Comparison of ENCODE assay signal across 11 mouse cellular contexts in the genomic region with DNA sequence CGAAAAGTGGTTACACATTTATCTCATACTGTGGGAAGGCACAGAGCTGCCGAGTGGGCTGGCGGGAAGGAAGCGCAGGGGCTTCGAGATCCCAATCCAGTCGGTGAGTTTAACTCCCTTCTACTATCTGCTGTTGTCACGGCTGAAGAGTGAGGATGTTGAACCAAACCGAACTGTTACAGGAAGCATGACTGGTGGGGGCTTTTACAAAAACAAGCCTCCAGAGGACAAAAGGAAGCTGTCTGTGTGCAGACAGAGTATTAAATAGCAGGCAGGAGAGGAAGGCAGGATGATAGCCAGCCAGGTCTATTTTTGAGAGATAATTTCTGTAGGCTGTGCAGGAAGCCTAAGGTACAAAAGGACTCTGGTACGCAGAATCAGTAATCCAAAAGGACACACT. TPM values are rescaled to one million over a fixed set of nuclear protein-coding genes. Genes with fewer than 3 reads are reported as not detected.
DNase-seq lines count a peak whose midpoint lies in the region; ATAC-seq lines count a peak whose summit lies in the region.
"Had no signal": no experiment of that assay in that cellular context is flagged by ENCODE, and none has a peak within 500 bp of the region (broad histone marks: within the 10 kb centered on the region; RNA-seq: fewer than 3 reads in every experiment).

No protein-coding gene starts in this region.

- no peak overlapping the region for H3K27ac ChIP-seq in kidney, embryonic 15.5 days
- H3K27ac ChIP-seq in heart, embryonic 15.5 days: peak overlapping the region; percentile 31
- H3K27ac ChIP-seq in forebrain, embryonic 15.5 days (replicated peaks): no peak overlapping the region
- H3K27ac ChIP-seq: limb, embryonic 10.5 days had no signal

- peaks cover 5% of the 10 kb centered on the region; the same call in 1 of the 2 replicates for H3K4me1 ChIP-seq in kidney, embryonic 15.5 days
- 0 out of 2 replicates have a peak, but pooled peaks cover 7% of the 10 kb centered on the region for H3K4me1 ChIP-seq in heart, embryonic 15.5 days (replicated peaks)
- H3K4me1 ChIP-seq in forebrain, embryonic 15.5 days: no peaks in the 10 kb centered on the region
- H3K4me1 ChIP-seq: limb, embryonic 10.5 days had no signal

- 45% methylated on average over 9 of the region's 9 CpGs for WGBS in kidney, embryonic 15.5 days
- WGBS in heart, embryonic 15.5 days: 30% methylated on average over 9 of the region's 9 CpGs
- WGBS in forebrain, embryonic 15.5 days: 81% methylated on average over 9 of the region's 9 CpGs

- no peak overlapping the region for H3K9ac ChIP-seq in kidney, embryonic 15.5 days
- no peak overlapping the region for H3K9ac ChIP-seq in heart, embryonic 15.5 days
- no peak overlapping the region for H3K9ac ChIP-seq in forebrain, embryonic 15.5 days (replicated peaks)

- H3K4me2 ChIP-seq in kidney, embryonic 15.5 days: no peak overlapping the region
- no peak overlapping the region for H3K4me2 ChIP-seq in heart, embryonic 15.5 days
- H3K4me2 ChIP-seq in forebrain, embryonic 15.5 days (replicated peaks): no peak overlapping the region

- peak; percentile 32 for DNase-seq in kidney, postnatal 14 days
- DNase-seq in T-cell, adult 2 months (ENCODE audit: low spot score): peak; percentile 45
- no peak for DNase-seq in urinary bladder, postnatal 4 days (ENCODE audit: low spot score in 2 of 2)
- DNase-seq: gastrocnemius, postnatal 10 days had no signal

- H3K4me3 ChIP-seq in kidney, embryonic 15.5 days (replicated peaks): no peak overlapping the region
- H3K4me3 ChIP-seq in heart, embryonic 15.5 days: no peak overlapping the region
- H3K4me3 ChIP-seq in forebrain, embryonic 15.5 days: no peak overlapping the region
- H3K4me3 ChIP-seq: limb, embryonic 10.5 days had no signal

- no peaks in the 10 kb centered on the region for H3K9me3 ChIP-seq in kidney, embryonic 15.5 days (replicated peaks)
- no peaks in the 10 kb centered on the region for H3K9me3 ChIP-seq in heart, embryonic 15.5 days (replicated peaks)
- H3K9me3 ChIP-seq in forebrain, embryonic 15.5 days: no peaks in the 10 kb centered on the region
- H3K9me3 ChIP-seq: G1E; limb, embryonic 10.5 days had no signal

- H3K27me3 ChIP-seq in kidney, embryonic 15.5 days: no peaks in the 10 kb centered on the region
- H3K27me3 ChIP-seq in heart, embryonic 15.5 days: no peaks in the 10 kb centered on the region
- H3K27me3 ChIP-seq in forebrain, embryonic 15.5 days: no peaks in the 10 kb centered on the region

- H3K36me3 ChIP-seq in kidney, embryonic 15.5 days: no peaks in the 10 kb centered on the region
- no peaks in the 10 kb centered on the region for H3K36me3 ChIP-seq in heart, embryonic 15.5 days
- no peaks in the 10 kb centered on the region for H3K36me3 ChIP-seq in forebrain, embryonic 15.5 days
- H3K36me3 ChIP-seq: G1E; limb, embryonic 10.5 days had no signal

- no peak for ATAC-seq in kidney, embryonic 15.5 days (replicated peaks; ENCODE audit: low FRiP score)
- 0 out of 2 replicates have a peak, but pooled peaks have one; percentile 22 for ATAC-seq in heart, embryonic 15.5 days (replicated peaks; ENCODE audit: insufficient number of reproducible peaks, insufficient read depth, low FRiP score, low read depth)
- peak; percentile 81 for ATAC-seq in megakaryocyte progenitor cell, adult 5-6 weeks (replicated peaks; ENCODE audit: poor library complexity)
- no peak for ATAC-seq in forebrain, embryonic 15.5 days (replicated peaks)
- ATAC-seq: hindbrain, embryonic 16.5 days had no signal

RNA-seq across cellular contexts. Expression of a gene that starts 46.3 kb away (rescaled TPM):
- 2.4 and 2.7 TPM in 2 replicates for polyA plus RNA-seq in kidney, embryonic 15.5 days (2015; fragmentation: Nextera tagmentation; extraction: Ambion mirVana)
- 3.4 and 3.8 TPM in 2 replicates for polyA plus RNA-seq in heart, embryonic 15.5 days (2015; fragmentation: Nextera tagmentation; extraction: Ambion mirVana)
- total RNA-seq in megakaryocyte progenitor cell, adult 5-6 weeks (2015): not detected in 2 replicates
- under 0.01 TPM in 1 of 2 replicates, not detected in the other for total RNA-seq in megakaryocyte progenitor cell, adult 5-6 weeks (2017)
- polyA plus RNA-seq in forebrain, embryonic 15.5 days (2015; fragmentation: Nextera tagmentation; extraction: Ambion mirVana): 0.14 and 0.15 TPM in 2 replicates
- polyA plus RNA-seq: G1E had no signal

Comparison
In these comparisons a context has a peak if more than half of its experiments do, and no peak if none do; other contexts are left out.
1. DNase-seq: peak in kidney, postnatal 14 days (single experiment) and T-cell, adult 2 months (single experiment); none in urinary bladder, postnatal 4 days (0 of 2).
2. ATAC-seq: peak in heart, embryonic 15.5 days (single experiment) and megakaryocyte progenitor cell, adult 5-6 weeks (single experiment); none in kidney, embryonic 15.5 days (single experiment) and forebrain, embryonic 15.5 days (single experiment).